Mouse (Mus musculus) liver, postnatal 0 days (tissue): ENCODE measurements around the gene Prrc2a. TPM values are rescaled to one million over a fixed set of nuclear protein-coding genes. Genes with fewer than 3 reads are reported as not detected.
"Not testable (repeated sequence)": the region's sequence is repeated elsewhere in the genome, so short reads cannot be mapped to it uniquely, and the experiment has no call there.

Experiments used
- ATAC-seq: fragments of 200-750 bp; cut with Nextera tagmentation; 2 replicates; pipeline ENCODE4 v1.8.0; 2017; ENCODE audit warnings: mild to moderate bottlenecking, moderate library complexity
- DNase-seq: peaks from one replicate; pipeline ENCODE4 v3.0.0-alpha.2; 2016
- H3K27ac ChIP-seq: fragments of 300-500 bp; sonication (generic); 2 replicates; pipeline ENCODE4 v1.5.1; 2014; ENCODE audit warnings: antibody characterized with exemption, moderate library complexity, mild to moderate bottlenecking, low read depth
- H3K27me3 ChIP-seq: fragments of 300-500 bp; sonication (generic); 2 replicates; pipeline ENCODE4 v1.6.1; 2014; ENCODE audit warnings: low read length, control low read depth, mixed read lengths; ENCODE audit not compliant: insufficient read depth
- H3K36me3 ChIP-seq: fragments of 300-500 bp; sonication (generic); replicated peaks from 2 replicates; pipeline ENCODE4 v1.6.1; 2014; ENCODE audit warnings: mild to moderate bottlenecking, control low read depth, low read length, moderate library complexity, mixed read lengths; ENCODE audit not compliant: insufficient read depth
- H3K4me1 ChIP-seq: fragments of 300-500 bp; sonication (generic); 2 replicates; pipeline ENCODE4 v1.6.1; 2014; ENCODE audit warnings: antibody characterized with exemption, mild to moderate bottlenecking, control low read depth; ENCODE audit not compliant: insufficient read depth
- H3K4me2 ChIP-seq: fragments of 300-500 bp; sonication (generic); 2 replicates; pipeline ENCODE4 v1.6.1; 2014; ENCODE audit warnings: low read depth, mild to moderate bottlenecking, low read length, moderate library complexity, mixed read lengths
- H3K4me3 ChIP-seq: fragments of 300-500 bp; sonication (generic); 2 replicates; pipeline ENCODE4 v1.5.1; 2014; ENCODE audit warnings: low read depth, low read length
- H3K9ac ChIP-seq: fragments of 300-500 bp; sonication (generic); replicated peaks from 2 replicates; pipeline ENCODE4 v1.6.1; 2014; ENCODE audit warnings: mild to moderate bottlenecking, moderate library complexity
- H3K9me3 ChIP-seq: fragments of 300-500 bp; sonication (generic); 2 replicates; pipeline ENCODE4 v1.6.1; 2016; ENCODE audit warnings: mild to moderate bottlenecking, control low read depth, low read length, mixed read lengths
- CTCF ChIP-seq: sonication (generic); IDR thresholded peaks from 2 replicates; pipeline ENCODE4 v1.5.1; 2016; ENCODE audit warnings: antibody characterized with exemption, low read depth
- EP300 ChIP-seq: IDR thresholded peaks from 2 replicates; pipeline ENCODE4 v1.6.1; 2016; ENCODE audit warnings: antibody characterized with exemption, low read depth, mild to moderate bottlenecking
- WGBS: fragments of 180-500 bp; shearing (Covaris S2); extraction: QIAGEN DNeasy Blood & Tissue Kit; methylation state at CpG from one replicate; pipeline ENCODE4 v1.1.7; 2014; ENCODE audit not compliant: insufficient replicate concordance; 5-methylcytosine and 5-hydroxymethylcytosine counted together
- polyA plus RNA-seq: library from polyadenylated mRNA; unstranded; fragments of >200 nt; fragmentation: Nextera tagmentation; extraction: Ambion mirVana; gene quantifications from 2 replicates; pipeline ENCODE4 v1.2.1, GENCODE M21; 2015

Gene Prrc2a
- polyA plus RNA-seq, 1 experiment from 2014 or later, result 32.9 TPM

GRCm38 (mm10) chr17:35127017-35127416, 37.7 kb downstream of the Prrc2a start:
- no peaks in the 10 kb centered on the region for H3K9me3 ChIP-seq
- H3K36me3 ChIP-seq, result peaks cover 24% of the 10 kb centered on the region
- DNase-seq, result no peak
- no peak for ATAC-seq
- TF ChIP-seq CTCF (no peak), EP300 (no peak)
- H3K9ac ChIP-seq, result peak overlapping the region; percentile 76
- H3K4me3 ChIP-seq, result peak overlapping the region; percentile 60
- no peaks in the 10 kb centered on the region for H3K27me3 ChIP-seq
- WGBS, result 35% methylated on average over 13 of the region's 13 CpGs
- H3K27ac ChIP-seq, result peak overlapping the region; percentile 90
- H3K4me1 ChIP-seq, result peaks cover 34% of the 10 kb centered on the region
- H3K4me2 ChIP-seq, result peak overlapping the region; percentile 81

GRCm38 (mm10) chr17:35126206-35126611, 38.5 kb downstream of the Prrc2a start, which contains the start of gene D17H6S53E:
D17H6S53E (plus strand) TSS chr17:35126373.
- Histone ChIP-seq H3K4me2 (peak within 1 kb of the TSS; percentile 81), H3K9me3 (no peaks in the 10 kb centered on the region), H3K4me1 (peaks cover 34% of the 10 kb centered on the region), H3K27me3 (no peaks in the 10 kb centered on the region), H3K9ac (peak within 1 kb of the TSS; percentile 76), H3K4me3 (peak within 1 kb of the TSS; percentile 60), H3K27ac (peak within 1 kb of the TSS; percentile 90), H3K36me3 (peaks cover 24% of the 10 kb centered on the region)
- TF ChIP-seq EP300 (no peak), CTCF (no peak)
- peak; percentile 48 for ATAC-seq
- WGBS, result 4% methylated on average over 31 of the region's 36 CpGs
- DNase-seq, result peak; percentile 86

- no peak for DNase-seq
- Histone ChIP-seq H3K27ac (peak overlapping the region; percentile 90), H3K9ac (peak overlapping the region; percentile 76), H3K9me3 (no peaks in the 10 kb centered on the region), H3K4me3 (peak overlapping the region; percentile 60), H3K27me3 (no peaks in the 10 kb centered on the region), H3K36me3 (peaks cover 23% of the 10 kb centered on the region), H3K4me2 (peak overlapping the region; percentile 81), H3K4me1 (peaks cover 34% of the 10 kb centered on the region)
- WGBS, result 32% methylated on average over 6 of the region's 6 CpGs
- ATAC-seq, result no peak
- TF ChIP-seq CTCF (no peak), EP300 (no peak)
These were observed 39.1 kb downstream of the Prrc2a start for GRCm38 (mm10) chr17:35125578-35125977.

- peak overlapping the region; percentile 90 for H3K27ac ChIP-seq
- peaks cover 18% of the 10 kb centered on the region for H3K36me3 ChIP-seq
- TF ChIP-seq CTCF (no peak), EP300 (no peak)
- no peak for ATAC-seq
- peaks cover 34% of the 10 kb centered on the region for H3K4me1 ChIP-seq
- H3K4me2 ChIP-seq, result peak overlapping the region; percentile 81
- 82% methylated on average over 1 of the region's 1 CpGs for WGBS
- no peaks in the 10 kb centered on the region for H3K9me3 ChIP-seq
- no peak overlapping the region for H3K9ac ChIP-seq
- no peak for DNase-seq
- H3K4me3 ChIP-seq, result no peak overlapping the region
- no peaks in the 10 kb centered on the region for H3K27me3 ChIP-seq
These were observed 39.6 kb downstream of the Prrc2a start for GRCm38 (mm10) chr17:35125081-35125480.

GRCm38 (mm10) chr17:35124261-35124896, 40.3 kb downstream of the Prrc2a start:
- H3K9me3 ChIP-seq, H3K4me3 ChIP-seq, H3K27me3 ChIP-seq, DNase-seq, H3K27ac ChIP-seq, H3K4me2 ChIP-seq, ATAC-seq, H3K9ac ChIP-seq: not testable (repeated sequence)
- peaks cover 35% of the 10 kb centered on the region for H3K4me1 ChIP-seq
- WGBS, result 89% methylated on average over 12 of the region's 12 CpGs
- peaks cover 15% of the 10 kb centered on the region for H3K36me3 ChIP-seq

GRCm38 (mm10) chr17:35123287-35123686, 41.4 kb downstream of the Prrc2a start:
- H3K4me3 ChIP-seq, H3K9me3 ChIP-seq, H3K27ac ChIP-seq, DNase-seq, H3K27me3 ChIP-seq, H3K4me2 ChIP-seq, H3K9ac ChIP-seq, ATAC-seq: not testable (repeated sequence)
- Histone ChIP-seq H3K4me1 (peaks cover 32% of the 10 kb centered on the region), H3K36me3 (peaks cover 19% of the 10 kb centered on the region)
- WGBS, result 89% methylated on average over 9 of the region's 9 CpGs
